Mouse (Mus musculus) E14TG2a.4 (cell line): ENCODE measurements around the gene Slc25a12.

Source experiments
- CTCF ChIP-seq: conservative IDR thresholded peaks from 2 replicates; pipeline ENCODE4 v1.5.1; 2014; ENCODE audit warnings: low read length
- NANOG ChIP-seq: IDR thresholded peaks from 2 replicates; pipeline ENCODE4 v1.6.1; 2014; ENCODE audit warnings: borderline replicate concordance, low read length, mixed read lengths

- TF ChIP-seq CTCF (no peak), NANOG (no peak)
These were observed at the start of gene Slc25a12 for GRCm38 (mm10) chr2:71367125-71367880.
